Mouse (Mus musculus) limb, embryonic 14.5 days (tissue): ENCODE measurements around the gene Zfp609. TPM values are rescaled to one million over a fixed set of nuclear protein-coding genes. Genes with fewer than 3 reads are reported as not detected.

Source experiments
- ATAC-seq: fragments of 200-750 bp; cut with Nextera tagmentation; 2 replicates; pipeline ENCODE4 v1.8.0; 2017; ENCODE audit warnings: low read depth, moderate number of reproducible peaks, moderate TSS enrichment; ENCODE audit not compliant: low FRiP score
- DNase-seq: peaks from one replicate; pipeline ENCODE4 v3.0.0-alpha.2; 2015; ENCODE audit warnings: low spot score
- H3K27ac ChIP-seq: fragments of 300-500 bp; sonication (generic); replicated peaks from 2 replicates; pipeline ENCODE4 v1.5.1; 2014; ENCODE audit warnings: low read depth, mild to moderate bottlenecking, low read length, moderate library complexity, mixed read lengths
- H3K27me3 ChIP-seq: fragments of 300-500 bp; sonication (generic); 2 replicates; pipeline ENCODE4 v1.6.1; 2014; ENCODE audit warnings: low read length, mixed read lengths; ENCODE audit not compliant: control insufficient read depth, insufficient read depth
- H3K36me3 ChIP-seq: fragments of 300-500 bp; sonication (generic); 2 replicates; pipeline ENCODE4 v1.6.1; 2014; ENCODE audit warnings: mild to moderate bottlenecking, low read length, moderate library complexity, mixed read lengths; ENCODE audit not compliant: control insufficient read depth, insufficient read depth
- H3K4me1 ChIP-seq: fragments of 300-500 bp; sonication (generic); 2 replicates; pipeline ENCODE4 v1.6.1; 2014; ENCODE audit warnings: antibody characterized with exemption, low read length, mixed read lengths; ENCODE audit not compliant: control insufficient read depth, insufficient read depth
- H3K4me2 ChIP-seq: fragments of 300-500 bp; sonication (generic); replicated peaks from 2 replicates; pipeline ENCODE4 v1.6.1; 2014; ENCODE audit warnings: low read depth, mild to moderate bottlenecking, low read length, moderate library complexity; ENCODE audit not compliant: severe bottlenecking
- H3K4me3 ChIP-seq: fragments of 300-500 bp; sonication (generic); replicated peaks from 2 replicates; pipeline ENCODE4 v1.5.1; 2014; ENCODE audit warnings: low read length
- H3K9ac ChIP-seq: fragments of 300-500 bp; sonication (generic); 2 replicates; pipeline ENCODE4 v1.6.1; 2014; ENCODE audit warnings: mild to moderate bottlenecking, low read depth, low read length, moderate library complexity; ENCODE audit not compliant: severe bottlenecking
- H3K9me3 ChIP-seq: fragments of 300-500 bp; sonication (generic); 2 replicates; pipeline ENCODE4 v1.6.1; 2016; ENCODE audit warnings: low read length; ENCODE audit not compliant: control insufficient read depth
- POLR2A ChIP-seq: fragments of 200-500 bp; IDR thresholded peaks from 2 replicates; pipeline ENCODE4 v1.8.0; 2012; ENCODE audit warnings: inconsistent platforms, mild to moderate bottlenecking, moderate library complexity, borderline replicate concordance; ENCODE audit not compliant: insufficient read depth, insufficient read length; ENCODE audit errors: extremely low read depth
- WGBS: fragments of 180-500 bp; shearing (Covaris S2); extraction: QIAGEN DNeasy Blood & Tissue Kit; methylation state at CpG from one replicate; pipeline ENCODE4 v1.1.7; 2014; 5-methylcytosine and 5-hydroxymethylcytosine counted together
- polyA plus RNA-seq, 2 experiments: library from polyadenylated mRNA; depleted of rRNA in 1 of 2; stranded (reverse) in 1 of 2; unstranded in 1 of 2; fragments of >200 nt; fragmentation: Nextera tagmentation in 1 of 2; extraction: Ambion mirVana in 1 of 2; gene quantifications; 2 replicates each; pipeline versions ENCODE4 v1.2.1 to v1.2.3; 2012 to 2014

Zfp609 gene
- polyA plus RNA-seq, 2 experiments, result 7.3 to 20.3 TPM

DNA sequence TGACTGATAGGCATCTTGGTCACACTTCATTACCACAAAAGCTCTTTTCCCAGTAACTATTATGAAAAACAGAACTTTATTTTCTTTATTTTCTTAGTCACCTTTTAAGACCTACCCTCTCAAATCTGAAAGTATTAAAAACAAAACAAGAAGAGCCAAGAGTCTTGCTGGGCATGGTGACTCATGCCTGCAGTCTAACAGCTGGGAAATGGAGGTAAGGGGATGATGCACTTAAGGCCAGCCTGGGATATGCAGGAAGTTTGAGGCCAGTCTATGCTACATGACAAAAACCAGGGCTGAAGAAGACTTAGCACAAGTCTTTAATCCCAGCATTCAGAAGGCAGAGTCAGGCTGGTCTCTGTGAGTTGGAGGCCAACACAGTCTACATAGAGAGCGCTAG, 12.5 kb upstream of the Zfp609 start:
- Histone ChIP-seq H3K36me3 (peaks cover 27% of the 10 kb centered on the region), H3K4me2 (no peak overlapping the region), H3K27me3 (no peaks in the 10 kb centered on the region), H3K4me1 (no peaks in the 10 kb centered on the region), H3K9me3 (no peaks in the 10 kb centered on the region), H3K9ac (no peak overlapping the region), H3K27ac (no peak overlapping the region), H3K4me3 (no peak overlapping the region)
- DNase-seq, result no peak
- no peak for TF ChIP-seq POLR2A
- 100% methylated on average over 1 of the region's 1 CpGs for WGBS
- ATAC-seq, result no peak

DNA sequence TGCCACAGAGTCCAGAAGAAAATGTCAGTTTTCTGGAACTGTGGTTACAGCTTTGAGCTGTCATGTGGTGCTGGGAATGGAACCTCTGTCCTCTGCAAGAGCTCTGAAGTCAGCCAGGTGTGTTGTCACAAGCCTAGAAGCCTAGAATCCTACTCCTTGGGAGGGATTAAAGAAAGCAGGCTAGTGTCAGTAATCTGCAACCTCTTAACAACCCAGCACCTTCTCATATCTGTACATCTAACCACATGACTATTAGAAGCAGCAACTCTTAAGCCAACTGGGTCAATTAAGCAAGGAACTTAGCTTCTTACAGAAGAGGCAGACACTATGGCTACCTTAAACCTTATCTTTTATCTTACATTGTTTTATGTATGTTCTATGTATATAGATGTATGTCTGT, 9.6 kb upstream of the Zfp609 start:
- Histone ChIP-seq H3K9ac (no peak overlapping the region), H3K4me3 (no peak overlapping the region), H3K9me3 (no peaks in the 10 kb centered on the region), H3K27ac (no peak overlapping the region), H3K36me3 (peaks cover 29% of the 10 kb centered on the region), H3K4me1 (no peaks in the 10 kb centered on the region), H3K4me2 (no peak overlapping the region), H3K27me3 (no peaks in the 10 kb centered on the region)
- no peak for TF ChIP-seq POLR2A
- DNase-seq, result no peak
- ATAC-seq, result no peak

DNA sequence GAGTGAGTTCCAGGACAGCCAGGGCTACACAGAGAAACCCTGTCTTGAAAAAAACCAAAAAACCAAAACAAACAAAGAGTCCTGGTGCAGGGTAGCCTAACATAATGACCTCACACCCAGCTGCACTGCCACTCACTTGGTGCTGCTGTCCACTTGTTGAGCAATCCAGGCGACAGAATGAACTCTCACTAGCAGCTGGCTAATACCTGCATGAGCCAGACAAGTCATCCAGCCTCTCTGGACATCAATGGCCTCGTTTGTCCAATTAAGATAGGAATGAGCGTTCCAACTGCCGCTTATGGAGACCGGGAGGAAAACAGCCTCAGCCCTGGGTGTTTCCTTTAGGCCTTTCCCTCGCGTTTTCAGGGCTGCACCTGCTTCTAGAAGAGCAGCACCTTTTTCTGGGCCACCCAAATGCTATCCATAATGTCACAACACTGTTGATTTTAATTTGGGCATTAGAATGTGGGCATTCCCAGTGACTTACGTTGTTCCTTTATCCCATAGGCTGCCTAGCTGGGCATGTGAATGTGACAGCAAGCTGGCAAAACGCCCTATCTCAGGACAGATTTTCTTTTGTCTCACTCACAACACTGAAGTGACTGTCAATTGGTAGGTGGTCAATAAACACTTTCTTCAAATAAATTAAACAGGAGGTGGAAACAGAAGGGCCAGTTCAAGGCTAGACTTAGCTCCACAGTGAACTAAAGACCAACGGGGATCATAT, 7.4 kb upstream of the Zfp609 start:
- H3K9ac ChIP-seq, result no peak overlapping the region
- H3K4me2 ChIP-seq, result no peak overlapping the region
- H3K27me3 ChIP-seq, result no peaks in the 10 kb centered on the region
- TF ChIP-seq POLR2A, result no peak
- no peaks in the 10 kb centered on the region for H3K4me1 ChIP-seq
- H3K36me3 ChIP-seq, result peaks cover 25% of the 10 kb centered on the region
- H3K27ac ChIP-seq, result no peak overlapping the region
- WGBS, result 81% methylated on average over 10 of the region's 10 CpGs
- no peaks in the 10 kb centered on the region for H3K9me3 ChIP-seq
- DNase-seq, result no peak
- no peak for ATAC-seq
- no peak overlapping the region for H3K4me3 ChIP-seq

GRCm38 (mm10) chr9:65833640-65834039, 6.3 kb upstream of the Zfp609 start:
- ATAC-seq (no peak), DNase-seq (no peak)
- no peaks in the 10 kb centered on the region; the same call in 1 of the 2 replicates for H3K4me1 ChIP-seq

GRCm38 (mm10) chr9:65833230-65833629, 5.9 kb upstream of the Zfp609 start:
- no peak overlapping the region for H3K9ac ChIP-seq
- H3K4me1 ChIP-seq, result peaks cover 4% of the 10 kb centered on the region
- no peak for TF ChIP-seq POLR2A
- H3K36me3 ChIP-seq, result peaks cover 21% of the 10 kb centered on the region
- no peak for DNase-seq
- H3K27ac ChIP-seq, result no peak overlapping the region
- 92% methylated on average over 2 of the region's 2 CpGs for WGBS
- H3K9me3 ChIP-seq, result no peaks in the 10 kb centered on the region
- no peak overlapping the region for H3K4me3 ChIP-seq
- no peak for ATAC-seq
- H3K27me3 ChIP-seq, result no peaks in the 10 kb centered on the region
- H3K4me2 ChIP-seq, result no peak overlapping the region

More at GRCm38 (mm10) chr9:65833640-65834039, 6.3 kb upstream of the Zfp609 start:
- no peaks in the 10 kb centered on the region for H3K9me3 ChIP-seq
- H3K27me3 ChIP-seq, result no peaks in the 10 kb centered on the region
- TF ChIP-seq POLR2A, result no peak
- H3K9ac ChIP-seq, result no peak overlapping the region
- no peak overlapping the region for H3K4me2 ChIP-seq
- peaks cover 25% of the 10 kb centered on the region for H3K36me3 ChIP-seq
- H3K27ac ChIP-seq, result no peak overlapping the region
- no peak overlapping the region for H3K4me3 ChIP-seq
